Comparison of ENCODE assay signal across 28 mouse cellular contexts in genomic region chr9:110892552-110892951, GRCm38 (mm10). TPM values are rescaled to one million over a fixed set of nuclear protein-coding genes. Genes with fewer than 3 reads are reported as not detected.
"Had no signal": no experiment of that assay in that cellular context is flagged by ENCODE, and none has a peak within 500 bp of the region (broad histone marks: within the 10 kb centered on the region; RNA-seq: fewer than 3 reads in every experiment).

No protein-coding gene starts in this region.

- DNase-seq: heart, postnatal 10 days; heart, postnatal 14 days; heart, postnatal 36 days; heart, postnatal 4 days; kidney, adult 11 months; kidney, adult 18-20 months; kidney, adult 2 months; kidney, adult 8-10 months; kidney, adult 9 months; kidney, postnatal 10 days; kidney, postnatal 14 days; kidney, postnatal 25 days; kidney, postnatal 36 days; kidney, postnatal 4 days; layer of hippocampus, adult 9-11 months; layer of hippocampus, postnatal 36 days had no signal

RNA-seq across cellular contexts. Expression of gene Fam240a, which starts 24.1 kb away (rescaled TPM):
- total RNA-seq: heart, postnatal 10 days; heart, postnatal 14 days; heart, postnatal 25 days; heart, postnatal 36 days; heart, postnatal 4 days; hematopoietic stem cell, adult 5-6 weeks; hindbrain, postnatal 0 days; layer of hippocampus, adult 18-20 months; layer of hippocampus, adult 2 months; layer of hippocampus, adult 8-10 months; layer of hippocampus, postnatal 10 days; layer of hippocampus, postnatal 14 days; layer of hippocampus, postnatal 25 days; layer of hippocampus, postnatal 36 days; left cerebral cortex, adult 18-20 months; left cerebral cortex, adult 2 months; left cerebral cortex, adult 8-10 months had no signal

RNA-seq across cellular contexts. Expression of gene Prss50, which starts 34.8 kb away (rescaled TPM):
- total RNA-seq: heart, postnatal 10 days; heart, postnatal 14 days; heart, postnatal 25 days; heart, postnatal 36 days; heart, postnatal 4 days; hematopoietic stem cell, adult 5-6 weeks had no signal

RNA-seq across cellular contexts. Expression of gene Prss46, which starts 48.2 kb away (rescaled TPM):
- total RNA-seq: heart, postnatal 10 days; heart, postnatal 14 days; heart, postnatal 25 days; heart, postnatal 36 days; heart, postnatal 4 days; hematopoietic stem cell, adult 5-6 weeks; hindbrain, postnatal 0 days; layer of hippocampus, adult 18-20 months; layer of hippocampus, adult 2 months; layer of hippocampus, adult 8-10 months; layer of hippocampus, postnatal 36 days; left cerebral cortex, adult 18-20 months; left cerebral cortex, adult 2 months; left cerebral cortex, adult 8-10 months had no signal
